Mouse (Mus musculus) E14TG2a.4 (cell line): ENCODE measurements around the gene Rad54l2.

Source experiments
- CTCF ChIP-seq: conservative IDR thresholded peaks from 2 replicates; pipeline ENCODE4 v1.5.1; 2014; ENCODE audit warnings: low read length
- NANOG ChIP-seq: IDR thresholded peaks from 2 replicates; pipeline ENCODE4 v1.6.1; 2014; ENCODE audit warnings: borderline replicate concordance, low read length, mixed read lengths

DNA sequence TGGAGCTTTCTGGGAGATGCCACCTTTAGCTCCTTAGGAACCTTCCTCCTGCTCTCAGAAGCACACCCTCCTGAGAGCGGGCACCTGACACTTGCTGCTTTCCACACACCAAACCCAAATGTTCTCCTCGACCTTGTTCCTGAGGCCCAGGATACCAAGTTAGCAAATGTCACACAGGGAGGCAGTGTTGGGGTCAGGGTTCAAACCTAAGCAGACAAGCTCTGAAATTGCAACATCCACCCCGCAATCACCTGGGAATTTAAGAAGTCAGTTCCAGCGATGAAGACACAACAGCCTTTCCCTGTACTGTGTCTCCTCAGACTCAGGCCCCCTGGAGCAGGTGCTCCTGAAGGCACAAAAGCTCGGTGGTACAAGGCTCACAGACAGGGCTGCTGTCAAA, 111.3 kb downstream of the Rad54l2 start:
- TF ChIP-seq CTCF = no peak
- TF ChIP-seq NANOG = no peak
